12 mouse cellular contexts compared by ENCODE assay signal in the genomic region with DNA sequence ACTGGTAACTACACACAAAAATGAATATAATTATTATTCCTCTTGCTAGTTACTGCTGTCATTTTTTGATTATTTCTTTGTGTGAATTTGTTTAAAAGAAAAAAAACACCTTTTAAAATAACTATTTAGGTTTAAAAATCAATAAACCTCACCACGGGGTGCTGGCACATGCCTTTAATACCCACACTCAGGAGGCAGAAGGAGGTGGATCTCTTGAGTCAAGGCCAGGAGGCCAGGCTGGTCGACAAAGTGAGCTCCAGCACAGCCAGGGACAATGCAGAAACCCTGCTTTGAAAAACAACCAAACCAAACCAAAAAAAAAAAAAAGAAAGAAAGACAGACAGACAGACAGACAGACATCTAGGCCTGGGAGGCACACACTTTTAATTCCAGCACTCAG.
"Had no signal": no experiment of that assay in that cellular context is flagged by ENCODE, and none has a peak within 500 bp of the region (broad histone marks: within the 10 kb centered on the region; RNA-seq: fewer than 3 reads in every experiment).

No protein-coding gene starts in this region.

- H3K4me2 ChIP-seq: liver, embryonic 13.5 days; midbrain, embryonic 11.5 days had no signal

- H3K27ac ChIP-seq: left cerebral cortex, adult 2 months; liver, embryonic 13.5 days had no signal

- H3K9me3 ChIP-seq: liver, embryonic 13.5 days had no signal

- H3K27me3 ChIP-seq: liver, embryonic 13.5 days had no signal

- H3K9ac ChIP-seq: liver, embryonic 13.5 days had no signal

- H3K4me3 ChIP-seq: left cerebral cortex, adult 2 months; liver, embryonic 13.5 days had no signal

- DNase-seq: kidney, postnatal 10 days; kidney, postnatal 36 days; layer of hippocampus, postnatal 36 days; liver, embryonic 13.5 days; lung, adult 2 months; lung, postnatal 14 days; lung, postnatal 4 days; midbrain, embryonic 14.5 days; thymus, adult 18-20 months; thymus, postnatal 36 days had no signal

- H3K4me1 ChIP-seq: liver, embryonic 13.5 days had no signal
